Mouse (Mus musculus): ENCODE measurements at regions not wholly inside any gene's neighbourhood (a gene's known extent, or its start where the extent isn't known, plus 50 kb on each side); places are given as distances from the start of the nearest gene placed in this dataset.
"Not testable (repeated sequence)": the region's sequence is repeated elsewhere in the genome, so short reads cannot be mapped to it uniquely, and the experiment has no call there.

DNA sequence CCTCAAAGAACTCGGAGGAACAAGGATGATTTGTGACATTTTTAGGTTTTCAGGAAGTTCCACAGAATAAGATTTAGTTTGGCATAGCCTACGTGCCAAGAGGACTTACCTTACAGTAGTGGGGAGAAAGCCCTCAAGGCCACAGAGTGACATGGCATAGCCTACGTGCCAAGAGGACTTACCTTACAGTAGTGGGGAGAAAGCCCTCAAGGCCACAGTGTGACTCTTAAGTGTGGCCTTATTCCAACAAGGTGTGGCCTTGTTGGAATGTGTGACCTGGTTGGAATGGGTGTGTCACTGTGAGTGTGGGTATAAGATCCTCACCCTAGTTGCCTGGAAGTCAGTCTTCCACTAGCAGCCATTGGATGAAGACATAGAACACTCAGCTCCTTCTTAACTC is 206.7 kb downstream of the Diras2 start:
- TF ChIP-seq POLR2A (IDR thresholded peaks at IDR 0.05; ENCODE audit: borderline replicate concordance, low read depth, low read length); CTCF (IDR thresholded peaks at IDR 0.05; ENCODE audit: low read depth, low read length): not testable (repeated sequence)
